Mouse (Mus musculus): ENCODE measurements at regions not wholly inside any gene's neighbourhood (a gene's known extent, or its start where the extent isn't known, plus 50 kb on each side); places are given as distances from the start of the nearest gene placed in this dataset.

- no peak for ATAC-seq (ENCODE audit: extremely low read depth, insufficient number of reproducible peaks, low FRiP score, poor library complexity, severe bottlenecking)
These were observed 100.6 kb upstream of the Jun start for GRCm38 (mm10) chr4:95152431-95153115.

GRCm38 (mm10) chr4:95153737-95154287 is 101.8 kb upstream of the Jun start:
- ATAC-seq (ENCODE audit: extremely low read depth, insufficient number of reproducible peaks, low FRiP score, poor library complexity, severe bottlenecking): no peak

GRCm38 (mm10) chr4:95154377-95154776 is 102.4 kb upstream of the Jun start:
- no peak for ATAC-seq (ENCODE audit: extremely low read depth, insufficient number of reproducible peaks, low FRiP score, poor library complexity, severe bottlenecking)

GRCm38 (mm10) chr4:95155178-95155577 is 103.2 kb upstream of the Jun start:
- no peak for ATAC-seq (ENCODE audit: extremely low read depth, insufficient number of reproducible peaks, low FRiP score, poor library complexity, severe bottlenecking)

- no peak for ATAC-seq (ENCODE audit: extremely low read depth, insufficient number of reproducible peaks, low FRiP score, poor library complexity, severe bottlenecking)
These were observed 103.8 kb upstream of the Jun start for GRCm38 (mm10) chr4:95155796-95156195.

- ATAC-seq (ENCODE audit: extremely low read depth, insufficient number of reproducible peaks, low FRiP score, poor library complexity, severe bottlenecking): no peak; the same call in 1 of the 2 replicates
These were observed 104.6 kb upstream of the Jun start for GRCm38 (mm10) chr4:95156451-95157271.

- no peak for ATAC-seq (ENCODE audit: extremely low read depth, insufficient number of reproducible peaks, low FRiP score, poor library complexity, severe bottlenecking)
These were observed 105.8 kb upstream of the Jun start for GRCm38 (mm10) chr4:95157653-95158430.

GRCm38 (mm10) chr4:95158632-95159424 is 106.8 kb upstream of the Jun start:
- no peak for ATAC-seq (ENCODE audit: extremely low read depth, insufficient number of reproducible peaks, low FRiP score, poor library complexity, severe bottlenecking)

GRCm38 (mm10) chr4:95159821-95160220 is 107.8 kb upstream of the Jun start:
- ATAC-seq (ENCODE audit: extremely low read depth, insufficient number of reproducible peaks, low FRiP score, poor library complexity, severe bottlenecking): no peak

- no peak for ATAC-seq (ENCODE audit: extremely low read depth, insufficient number of reproducible peaks, low FRiP score, poor library complexity, severe bottlenecking)
These were observed 108.4 kb upstream of the Jun start for GRCm38 (mm10) chr4:95160465-95160864.

GRCm38 (mm10) chr4:95160912-95161669 is 109.1 kb upstream of the Jun start:
- ATAC-seq (ENCODE audit: extremely low read depth, insufficient number of reproducible peaks, low FRiP score, poor library complexity, severe bottlenecking): peak; percentile 81

GRCm38 (mm10) chr4:95161670-95162020 is 109.6 kb upstream of the Jun start:
- no peak for ATAC-seq (ENCODE audit: extremely low read depth, insufficient number of reproducible peaks, low FRiP score, poor library complexity, severe bottlenecking)

GRCm38 (mm10) chr4:95162386-95163090 is 110.5 kb upstream of the Jun start:
- peak; percentile 50; the same call in 1 of the 2 replicates for ATAC-seq (ENCODE audit: extremely low read depth, insufficient number of reproducible peaks, low FRiP score, poor library complexity, severe bottlenecking)

GRCm38 (mm10) chr4:95163403-95163802 is 111.4 kb upstream of the Jun start:
- no peak for ATAC-seq (ENCODE audit: extremely low read depth, insufficient number of reproducible peaks, low FRiP score, poor library complexity, severe bottlenecking)

GRCm38 (mm10) chr4:95166503-95166902 is 114.5 kb upstream of the Jun start:
- no peak for ATAC-seq (ENCODE audit: extremely low read depth, insufficient number of reproducible peaks, low FRiP score, poor library complexity, severe bottlenecking)

- ATAC-seq (ENCODE audit: extremely low read depth, insufficient number of reproducible peaks, low FRiP score, poor library complexity, severe bottlenecking): peak; percentile 63
These were observed 115.2 kb upstream of the Jun start for GRCm38 (mm10) chr4:95167216-95167615.

GRCm38 (mm10) chr4:95169702-95170101 is 117.7 kb upstream of the Jun start:
- ATAC-seq (ENCODE audit: extremely low read depth, insufficient number of reproducible peaks, low FRiP score, poor library complexity, severe bottlenecking): no peak

All from neutrophil, adult 5-6 weeks (primary cell).